Mouse (Mus musculus): ENCODE data around the gene Pak4. TPM values are rescaled to one million over a fixed set of nuclear protein-coding genes. Genes with fewer than 3 reads are reported as not detected.

Gene Pak4
- total and polyA plus RNA-seq, 3 experiments = 9.3 to 26.6 TPM; not detected in 1

DNA sequence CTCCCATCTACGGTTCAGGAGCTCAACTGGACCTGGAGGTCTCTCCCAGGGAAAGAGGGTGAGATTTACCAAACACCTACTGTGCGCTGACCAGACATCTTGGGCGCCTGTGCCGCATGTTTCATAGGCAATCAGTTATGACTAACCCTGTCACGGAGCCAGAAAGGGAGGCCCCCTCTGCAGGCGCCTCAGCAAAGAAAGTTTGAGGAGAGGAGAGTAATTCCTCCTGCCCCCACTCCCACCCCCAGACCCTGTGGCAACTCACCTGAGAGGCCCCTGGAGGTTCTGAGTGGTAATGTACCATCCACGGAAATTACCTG, 52.1 kb downstream of the Pak4 start:
- no peak for TF ChIP-seq CHD2 (IDR thresholded peaks at IDR 0.05; ENCODE audit: low read length)
- TF ChIP-seq USF1 (IDR thresholded peaks at IDR 0.05; ENCODE audit: low read depth, low read length) = no peak
- no peak for TF ChIP-seq UBTF (IDR thresholded peaks at IDR 0.05; ENCODE audit: borderline replicate concordance, insufficient read depth, low read depth, low read length)
- no peak for TF ChIP-seq JUND (IDR thresholded peaks at IDR 0.05; ENCODE audit: low read depth, low read length)
- DNase-seq (ENCODE audit: low read depth, low spot score) = no peak
- no peaks in the 10 kb centered on the region; a peak in 1 of 4 replicates for H3K27me3 ChIP-seq (ENCODE audit: control insufficient read depth in 1 of 2, insufficient read depth in 2 of 2, low read length in 2 of 2)
- no peaks in the 10 kb centered on the region for H3K9me3 ChIP-seq (replicated peaks; ENCODE audit: insufficient read depth, low read length)
- H3K27ac ChIP-seq (ENCODE audit: control insufficient read depth, low read depth, low read length) = no peak overlapping the region
- no peaks in the 10 kb centered on the region for H3K36me3 ChIP-seq (ENCODE audit: control insufficient read depth in 1 of 2, insufficient read depth in 2 of 2, low read length in 2 of 2)
- H3K4me3 ChIP-seq (ENCODE audit: control insufficient read depth in 1 of 2, insufficient read depth in 1 of 2, low read depth in 2 of 2, low read length in 2 of 2) = no peak overlapping the region
- no peaks in the 10 kb centered on the region for H3K79me2 ChIP-seq (ENCODE audit: control insufficient read depth, insufficient read depth, low read length, poor library complexity)
- H3K4me1 ChIP-seq (ENCODE audit: control insufficient read depth in 1 of 2, insufficient read depth in 2 of 2, low read length in 2 of 2) = 0 out of 4 replicates have a peak, but pooled peaks cover 0 to 3% of the 10 kb centered on the region in 2 experiments
- H3K9ac ChIP-seq (ENCODE audit: control insufficient read depth, low read depth, low read length, poor library complexity, severe bottlenecking) = no peak overlapping the region

DNA sequence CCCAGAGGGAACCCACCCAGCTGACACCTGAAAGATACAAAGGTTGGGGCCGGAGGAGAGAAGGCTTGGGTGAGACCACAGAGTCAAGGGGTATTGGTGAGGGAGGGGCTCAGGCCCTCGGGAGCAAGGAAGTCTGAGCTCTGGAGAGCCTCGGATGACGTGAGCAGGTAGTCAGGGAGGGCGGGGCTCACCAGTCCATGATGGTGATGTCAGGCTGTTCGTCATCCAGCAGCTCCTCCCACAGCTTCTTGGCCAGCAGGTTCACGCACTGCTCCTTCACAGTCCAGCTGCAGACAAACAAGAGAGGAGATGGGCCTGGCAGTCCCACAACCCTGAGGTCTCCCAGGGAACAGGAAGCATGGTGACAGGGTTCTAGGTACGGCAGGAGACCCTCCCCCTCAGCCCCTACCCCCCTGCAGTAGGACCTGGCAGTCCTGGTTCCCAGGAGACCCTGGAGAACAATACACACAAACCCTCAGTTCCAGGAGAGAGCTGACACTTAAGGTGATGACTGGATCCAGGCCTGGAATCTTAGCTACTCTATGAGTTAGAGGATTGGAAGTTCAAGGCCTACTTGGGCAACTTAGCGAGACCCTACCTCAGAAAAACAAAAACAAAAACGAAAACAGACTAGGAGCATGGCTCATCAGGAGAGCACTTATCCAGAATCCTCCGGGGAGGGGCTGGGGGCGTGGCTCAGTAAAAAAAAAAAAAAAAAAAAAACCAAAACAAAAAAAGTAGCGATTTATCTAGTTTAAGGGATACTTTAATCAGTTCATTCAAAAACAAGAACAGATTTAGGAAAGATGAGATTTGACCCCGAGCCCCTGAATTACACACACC, 52.7 kb downstream of the Pak4 start:
- Histone ChIP-seq H3K9ac (ENCODE audit: control insufficient read depth, low read depth, low read length, poor library complexity, severe bottlenecking) (no peak overlapping the region), H3K36me3 (ENCODE audit: control insufficient read depth in 1 of 2, insufficient read depth in 2 of 2, low read length in 2 of 2) (no peaks in the 10 kb centered on the region), H3K4me3 (ENCODE audit: control insufficient read depth in 1 of 2, insufficient read depth in 1 of 2, low read depth in 2 of 2, low read length in 2 of 2) (no peak overlapping the region), H3K79me2 (ENCODE audit: control insufficient read depth, insufficient read depth, low read length, poor library complexity) (no peaks in the 10 kb centered on the region), H3K4me1 (ENCODE audit: control insufficient read depth in 1 of 2, insufficient read depth in 2 of 2, low read length in 2 of 2) (0 out of 4 replicates have a peak, but pooled peaks cover 0 to 3% of the 10 kb centered on the region in 2 experiments), H3K9me3 (replicated peaks; ENCODE audit: insufficient read depth, low read length) (no peaks in the 10 kb centered on the region), H3K27me3 (ENCODE audit: control insufficient read depth in 1 of 2, insufficient read depth in 2 of 2, low read length in 2 of 2) (no peaks in the 10 kb centered on the region; a peak in 1 of 4 replicates), H3K27ac (ENCODE audit: control insufficient read depth, low read depth, low read length) (no peak overlapping the region)
- no peak for TF ChIP-seq ZC3H11A (IDR thresholded peaks at IDR 0.05; ENCODE audit: low read depth, low read length)
- TF ChIP-seq ZNF384 (IDR thresholded peaks at IDR 0.05; ENCODE audit: low read depth, low read length) = peak; percentile 52
- no peak for DNase-seq (ENCODE audit: low read depth, low spot score)

DNA sequence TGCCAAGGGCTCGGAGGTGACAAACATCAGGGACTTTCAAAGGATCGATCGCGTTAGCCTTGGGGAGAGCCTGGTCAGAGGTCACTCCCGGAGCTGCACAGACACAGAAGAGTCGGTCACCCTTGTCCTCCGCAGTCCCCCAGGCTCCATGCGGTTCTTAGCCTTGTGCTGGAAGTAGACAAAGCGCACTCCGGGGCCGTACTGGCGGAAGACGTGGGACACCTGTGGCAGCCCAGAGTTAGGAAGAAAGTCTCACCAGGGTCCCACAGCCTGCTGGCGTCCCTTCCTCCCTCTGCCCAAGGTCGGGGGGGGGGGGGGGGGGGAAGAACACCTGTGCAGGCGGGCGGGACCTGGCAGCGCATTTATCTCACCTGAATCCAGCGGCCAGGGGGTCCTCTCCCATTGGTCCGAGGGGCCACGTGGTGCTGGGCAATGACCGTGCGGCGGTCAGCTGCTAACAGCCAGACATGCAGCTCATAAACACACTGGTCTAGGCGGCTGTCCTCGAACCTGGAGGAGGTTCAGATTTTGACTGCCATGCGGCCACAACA, 53.9 kb downstream of the Pak4 start:
- H3K9ac ChIP-seq (ENCODE audit: control insufficient read depth, low read depth, low read length, poor library complexity, severe bottlenecking) = no peak overlapping the region
- H3K36me3 ChIP-seq (ENCODE audit: control insufficient read depth in 1 of 2, insufficient read depth in 2 of 2, low read length in 2 of 2) = no peaks in the 10 kb centered on the region
- no peaks in the 10 kb centered on the region for H3K79me2 ChIP-seq (ENCODE audit: control insufficient read depth, insufficient read depth, low read length, poor library complexity)
- no peak overlapping the region for H3K27ac ChIP-seq (ENCODE audit: control insufficient read depth, low read depth, low read length)
- TF ChIP-seq MAZ (IDR thresholded peaks at IDR 0.05; ENCODE audit: low read depth, low read length) (no peak), ZMIZ1 (IDR thresholded peaks at IDR 0.05; ENCODE audit: low read depth, low read length) (no peak), TCF12 (IDR thresholded peaks at IDR 0.05; ENCODE audit: low read depth, low read length) (no peak), HCFC1 (IDR thresholded peaks at IDR 0.05; ENCODE audit: low read depth, low read length) (no peak), RAD21 (IDR thresholded peaks at IDR 0.05; ENCODE audit: low read depth, low read length) (no peak), E2F4 (IDR thresholded peaks at IDR 0.05; ENCODE audit: borderline replicate concordance, low read depth, low read length) (no peak)
- no peaks in the 10 kb centered on the region for H3K9me3 ChIP-seq (replicated peaks; ENCODE audit: insufficient read depth, low read length)
- no peaks in the 10 kb centered on the region; a peak in 1 of 4 replicates for H3K27me3 ChIP-seq (ENCODE audit: control insufficient read depth in 1 of 2, insufficient read depth in 2 of 2, low read length in 2 of 2)
- no peak overlapping the region for H3K4me3 ChIP-seq (ENCODE audit: control insufficient read depth in 1 of 2, insufficient read depth in 1 of 2, low read depth in 2 of 2, low read length in 2 of 2)
- no peak for DNase-seq (ENCODE audit: low read depth, low spot score)
- 0 out of 4 replicates have a peak, but pooled peaks cover 0 to 3% of the 10 kb centered on the region in 2 experiments for H3K4me1 ChIP-seq (ENCODE audit: control insufficient read depth in 1 of 2, insufficient read depth in 2 of 2, low read length in 2 of 2)
